Mouse (Mus musculus): ENCODE measurements around the gene 4932438H23Rik.

4932438H23Rik gene

DNA sequence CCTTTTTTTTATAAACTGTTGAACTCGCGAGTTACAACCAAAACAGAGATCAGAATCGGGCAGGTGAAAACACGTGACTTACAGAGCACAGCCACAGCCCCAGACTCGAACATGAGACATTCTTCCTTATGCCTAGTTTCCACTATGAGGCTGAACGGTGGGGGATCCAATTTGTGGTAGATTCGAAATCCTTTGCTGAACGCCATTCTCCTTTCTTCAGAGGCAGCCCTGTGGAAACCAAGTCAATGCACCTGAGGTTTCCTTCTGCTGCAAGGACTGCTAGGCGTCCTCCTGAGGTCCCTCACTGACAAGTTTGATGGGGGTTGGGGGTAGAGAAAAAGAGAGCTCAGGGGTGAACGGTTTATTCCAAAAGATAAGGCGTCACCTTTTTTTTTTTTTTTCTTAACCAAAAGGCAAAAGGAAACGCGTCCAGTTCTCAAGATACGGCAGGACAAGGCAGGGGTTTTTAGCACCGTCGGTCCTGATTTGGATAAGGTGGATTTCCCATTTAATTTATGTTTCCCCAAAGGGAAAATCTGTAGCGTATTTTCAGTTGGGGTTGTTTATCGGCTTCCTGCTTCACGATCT lies 84.9 kb downstream of the 4932438H23Rik start:
- peak; percentile 24 for DNase-seq (ENCODE audit: low read depth)

DNA sequence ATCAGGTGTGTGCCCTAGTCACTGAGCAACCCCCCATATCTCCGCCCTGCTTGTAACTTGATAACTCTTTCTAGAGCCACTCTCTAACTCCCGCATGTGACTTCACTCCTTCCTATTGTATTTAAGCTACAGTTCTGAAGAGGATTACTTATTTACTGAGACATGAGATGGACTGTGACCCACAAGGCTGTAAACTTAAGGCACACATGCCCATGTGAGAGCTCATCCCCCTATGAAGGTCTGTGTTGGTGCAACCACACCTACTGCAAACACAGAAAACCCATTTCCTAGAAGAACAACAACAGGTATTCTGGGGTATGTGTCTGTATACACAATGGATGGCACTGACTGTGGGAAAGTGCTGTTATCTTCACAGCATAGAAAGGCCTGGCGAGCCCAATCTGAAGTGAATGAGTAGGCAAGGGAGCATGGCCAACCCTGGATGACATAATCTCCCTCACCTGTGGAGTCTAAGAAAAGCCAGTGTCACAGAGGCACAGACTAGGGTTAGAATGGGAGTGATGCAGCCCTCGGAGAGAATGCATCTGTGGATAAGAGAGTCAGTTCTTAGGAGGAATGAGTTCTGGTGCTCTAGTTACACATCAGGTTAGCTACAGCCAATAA lies 89.9 kb downstream of the 4932438H23Rik start:
- DNase-seq (ENCODE audit: low read depth), result no peak

Data from NIH3T3 (cell line).